In the genomic region with DNA sequence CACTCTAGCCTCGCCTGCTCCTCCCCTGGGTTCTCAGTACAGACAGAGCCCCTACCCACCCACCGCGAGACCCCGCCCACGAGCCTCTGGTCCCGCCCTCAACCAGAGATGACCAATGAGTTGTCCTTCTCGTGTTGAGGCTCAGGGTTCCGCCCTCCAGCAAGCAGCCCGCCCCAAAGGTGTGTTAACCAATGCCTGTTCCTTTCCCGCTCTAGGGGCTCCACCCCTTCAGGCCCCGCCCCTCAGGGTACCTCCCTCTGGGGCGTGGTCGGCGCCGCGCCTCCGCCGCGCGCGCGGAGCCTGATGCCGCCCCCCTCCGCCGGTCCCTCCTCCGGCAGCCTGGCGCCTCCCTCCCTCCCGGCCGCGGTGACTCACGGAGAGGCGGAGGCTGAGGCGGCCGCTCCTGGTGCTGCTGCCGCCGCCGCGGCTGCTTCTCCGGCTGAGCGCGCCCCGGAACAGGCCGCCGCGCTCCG, we compare ENCODE assay signal across 1 mouse cellular context.
A peak's percentile ranks its signal among the peaks of the same experiment; 100 is the strongest.
TF ChIP-seq lines count a peak whose summit lies in the region.

A gene (plus strand): TSS at position 369 of the 473 bp plus-strand sequence.

TF ChIP-seq in CH12.LX, 34 proteins besides CTCF, POLR2A, EP300 and RAD21 (continued from another document):
- no peak for TF ChIP-seq POLR2AphosphoS2 (IDR thresholded peaks at IDR 0.05; ENCODE audit: low read depth, low read length)
- TF ChIP-seq SMC3 (IDR thresholded peaks at IDR 0.05; ENCODE audit: low read depth, low read length) = no peak
- 0 out of 2 replicates have a peak, but pooled peaks have one; percentile 31 for TF ChIP-seq ELF1 (IDR thresholded peaks at IDR 0.05; ENCODE audit: low read depth, low read length)
- TF ChIP-seq E2F4 (IDR thresholded peaks at IDR 0.05; ENCODE audit: insufficient replicate concordance, low read depth, low read length) = 0 out of 2 replicates have a peak, but pooled peaks have one; percentile 35
- TF ChIP-seq TBP (conservative IDR thresholded peaks at IDR 0.05; ENCODE audit: low read depth, low read length) = no peak
- peak; percentile 20 for TF ChIP-seq HCFC1 (IDR thresholded peaks at IDR 0.05; ENCODE audit: low read depth, low read length)
- TF ChIP-seq UBTF (IDR thresholded peaks at IDR 0.05; ENCODE audit: low read depth, low read length) = peak; percentile 90
- TF ChIP-seq CHD2 (IDR thresholded peaks at IDR 0.05; ENCODE audit: low read length) = no peak
- TF ChIP-seq TCF12 (IDR thresholded peaks at IDR 0.05; ENCODE audit: low read depth, low read length) = 0 out of 2 replicates have a peak, but pooled peaks have one; percentile 36
- peak; percentile 32; the same call in 1 of the 2 replicates for TF ChIP-seq ZMIZ1 (IDR thresholded peaks at IDR 0.05; ENCODE audit: low read depth, low read length)
